Mouse (Mus musculus): ENCODE data around the gene Ndufs8.

GRCm38 (mm10) chr19:3926685-3927084, 14.1 kb upstream of the Ndufs8 start:
- no peak for TF ChIP-seq POLR2A (IDR thresholded peaks at IDR 0.05; ENCODE audit: low read depth, low read length)
- TF ChIP-seq CTCF (IDR thresholded peaks at IDR 0.05; ENCODE audit: extremely low read depth, insufficient read length, insufficient replicate concordance, low read depth, low read length), result no peak
